Mouse (Mus musculus) thymus, postnatal 10 days (tissue): ENCODE measurements around the gene Ntn4.

ENCODE experiments used
- DNase-seq, 2 experiments: peaks; one replicate each; pipeline ENCODE4 v3.0.0; 2021; ENCODE audit warnings: low spot score in 2 of 2

Gene Ntn4

DNA sequence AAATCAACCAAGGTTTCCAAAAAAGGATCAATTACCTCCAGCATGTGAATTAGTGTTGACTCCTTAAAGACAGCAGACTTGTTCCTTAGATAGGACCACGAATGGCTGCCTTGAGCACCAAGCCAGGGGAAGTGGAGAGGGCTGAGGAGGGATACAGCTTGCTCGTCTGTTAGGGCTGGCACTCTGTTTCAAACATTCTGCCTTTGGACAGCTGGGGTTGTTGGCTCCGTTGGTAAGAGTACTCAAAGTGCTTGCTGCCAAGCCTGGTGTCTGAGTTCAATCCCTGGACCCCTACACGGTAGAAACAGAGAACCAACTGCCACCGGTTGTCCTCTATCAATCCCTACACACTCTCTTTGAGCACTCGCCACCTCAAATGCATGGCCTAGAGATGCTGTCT lies 90.0 kb downstream of the Ntn4 start:
- DNase-seq = no peak

GRCm38 (mm10) chr10:93731248-93731691 lies 90.8 kb downstream of the Ntn4 start:
- no peak for DNase-seq

GRCm38 (mm10) chr10:93736114-93736645 lies 95.7 kb downstream of the Ntn4 start:
- no peak for DNase-seq

GRCm38 (mm10) chr10:93737080-93737479 lies 96.6 kb downstream of the Ntn4 start:
- no peak for DNase-seq

- DNase-seq = no peak
These were observed 101.1 kb downstream of the Ntn4 start for GRCm38 (mm10) chr10:93741446-93742096.

GRCm38 (mm10) chr10:93742097-93742446 lies 101.6 kb downstream of the Ntn4 start:
- DNase-seq = no peak

DNA sequence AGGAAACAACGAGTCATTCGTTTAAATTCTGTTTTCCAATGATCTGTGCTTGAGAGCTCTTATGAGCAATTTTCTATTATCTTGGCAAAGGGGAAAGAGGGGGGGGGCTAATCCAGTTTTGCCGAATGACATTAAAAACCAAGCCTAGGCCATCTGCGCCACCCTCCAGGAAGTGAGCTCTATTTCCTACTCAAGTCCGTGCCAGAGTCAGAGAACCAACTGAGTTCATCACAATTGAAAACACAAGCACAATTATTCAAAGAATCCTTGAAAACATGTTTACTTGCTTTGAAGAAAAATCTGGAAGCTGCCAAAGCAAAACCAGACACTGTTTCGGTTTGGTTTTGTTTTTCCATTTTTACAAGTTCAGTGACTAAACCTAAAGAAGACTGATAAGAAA lies 102.1 kb downstream of the Ntn4 start:
- no peak for DNase-seq

DNA sequence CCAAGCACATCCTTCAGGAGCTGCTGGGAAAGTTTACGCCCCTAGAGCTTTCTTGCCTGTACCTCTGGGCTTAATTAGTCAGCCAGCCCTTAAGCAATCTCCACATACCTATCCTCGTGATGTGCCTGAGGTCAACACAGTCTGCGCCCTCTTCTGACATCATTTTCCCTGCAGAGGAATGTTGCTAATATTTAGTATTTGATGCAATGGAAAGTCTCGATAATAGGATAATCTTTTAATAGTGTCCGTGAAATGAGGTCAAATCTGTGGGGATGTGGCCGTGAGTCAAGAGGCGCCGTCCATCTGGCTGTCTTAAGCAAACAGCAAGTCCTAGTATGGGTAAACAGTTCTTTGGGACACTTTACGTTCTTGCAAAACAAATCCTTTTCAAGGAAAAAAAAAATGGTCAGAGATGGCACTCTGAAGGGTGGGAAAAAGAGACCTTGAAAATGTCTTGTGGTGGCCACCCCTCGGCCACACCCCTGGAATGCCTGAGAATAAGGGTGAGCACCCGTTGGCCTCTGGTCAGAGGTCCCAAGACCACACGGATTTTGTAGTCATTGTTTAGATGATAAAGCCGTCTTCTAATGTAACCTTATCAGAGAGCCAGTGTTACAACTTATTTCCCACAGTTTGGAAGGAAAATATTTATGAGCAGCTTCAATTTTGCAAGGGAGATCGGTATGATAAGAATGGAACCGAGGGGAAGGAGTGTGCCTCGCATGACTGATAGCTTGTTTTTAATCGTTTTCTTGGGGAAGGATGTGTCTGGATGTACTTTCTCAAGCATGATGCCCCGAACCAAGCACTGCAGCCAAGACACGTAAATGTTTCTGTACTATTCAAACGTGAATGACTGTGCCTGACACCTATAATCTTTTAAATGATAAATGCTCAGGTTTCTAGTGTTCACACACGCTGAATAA lies 109.0 kb downstream of the Ntn4 start:
- DNase-seq = no peak

- no peak for DNase-seq
These were observed 110.8 kb downstream of the Ntn4 start for GRCm38 (mm10) chr10:93751302-93751701.

DNA sequence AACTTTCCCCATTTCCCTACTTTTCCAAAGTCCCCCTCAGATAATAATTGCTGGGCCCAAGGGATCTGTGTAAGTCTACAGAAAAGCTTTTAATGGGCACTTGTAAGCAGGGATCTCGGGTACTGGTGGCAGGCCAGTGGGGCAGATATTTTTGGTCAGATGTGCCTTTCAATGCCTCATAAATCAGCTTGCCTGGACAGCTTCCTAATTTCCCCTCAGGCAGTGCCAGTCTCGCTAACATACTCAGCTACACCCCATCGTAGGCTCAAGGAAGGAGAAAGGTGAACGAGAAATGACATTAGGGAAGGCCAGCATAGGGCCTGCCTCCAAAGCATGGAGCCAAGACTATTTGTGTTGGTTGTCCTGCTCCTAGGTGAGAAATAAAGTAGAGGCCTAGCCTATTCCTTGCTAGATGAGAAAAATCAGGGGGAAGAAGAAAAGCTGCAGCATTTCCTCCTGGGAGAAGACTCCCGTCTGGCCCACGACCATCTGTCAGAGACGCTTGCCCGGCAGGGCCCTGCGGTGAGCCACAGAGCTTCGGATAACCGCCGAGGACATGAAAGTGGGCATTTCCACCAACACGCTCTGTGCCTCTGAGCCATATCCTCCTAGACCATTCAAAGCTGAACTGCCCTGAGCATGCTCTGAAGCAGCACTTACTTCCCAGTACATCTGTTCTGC lies 113.4 kb downstream of the Ntn4 start:
- no peak for DNase-seq

DNA sequence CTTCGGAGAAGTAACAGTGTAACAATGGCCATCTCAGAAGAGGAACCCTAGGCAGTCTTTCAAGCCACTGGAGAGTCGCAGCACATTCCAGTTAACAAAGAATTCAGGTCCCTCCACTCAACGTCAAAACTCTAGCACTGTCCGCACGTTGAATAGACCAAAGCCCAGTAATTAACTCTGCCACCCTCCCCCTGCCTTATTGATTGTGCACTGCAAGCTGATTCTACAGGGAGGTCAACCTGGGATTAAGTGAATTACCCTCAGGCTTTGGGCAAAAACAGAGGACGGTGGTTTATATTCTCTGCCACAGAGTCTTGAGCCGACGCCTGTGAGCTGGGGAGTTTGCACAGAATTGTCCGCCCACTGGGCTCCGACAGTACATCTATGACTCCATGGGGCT lies 115.7 kb downstream of the Ntn4 start:
- DNase-seq = no peak

GRCm38 (mm10) chr10:93759644-93760043 lies 119.2 kb downstream of the Ntn4 start:
- DNase-seq = no peak

- no peak for DNase-seq
These were observed 119.9 kb downstream of the Ntn4 start for GRCm38 (mm10) chr10:93760429-93760828.

GRCm38 (mm10) chr10:93763074-93763473 lies 122.6 kb downstream of the Ntn4 start:
- DNase-seq = peak; percentile 16 to 53

DNA sequence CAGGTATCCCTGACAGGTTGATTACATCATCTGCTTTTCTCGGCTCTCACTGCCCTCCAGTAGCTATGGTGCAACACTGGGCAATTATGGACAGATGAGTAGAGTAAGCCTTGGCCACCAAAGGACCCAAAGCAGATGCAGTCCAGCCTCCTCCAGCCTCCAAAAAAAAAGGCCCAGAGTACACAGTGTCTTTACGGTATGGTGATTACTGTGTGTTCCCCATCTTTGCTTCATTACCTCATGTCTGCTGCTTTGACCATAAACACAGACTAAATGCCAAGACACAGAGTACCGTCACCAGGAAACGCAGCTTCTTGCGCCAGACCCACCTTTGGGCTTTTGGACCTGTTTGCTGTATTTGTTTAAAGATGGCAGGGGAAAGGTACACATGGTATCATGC lies 125.7 kb downstream of the Ntn4 start:
- no peak for DNase-seq

DNA sequence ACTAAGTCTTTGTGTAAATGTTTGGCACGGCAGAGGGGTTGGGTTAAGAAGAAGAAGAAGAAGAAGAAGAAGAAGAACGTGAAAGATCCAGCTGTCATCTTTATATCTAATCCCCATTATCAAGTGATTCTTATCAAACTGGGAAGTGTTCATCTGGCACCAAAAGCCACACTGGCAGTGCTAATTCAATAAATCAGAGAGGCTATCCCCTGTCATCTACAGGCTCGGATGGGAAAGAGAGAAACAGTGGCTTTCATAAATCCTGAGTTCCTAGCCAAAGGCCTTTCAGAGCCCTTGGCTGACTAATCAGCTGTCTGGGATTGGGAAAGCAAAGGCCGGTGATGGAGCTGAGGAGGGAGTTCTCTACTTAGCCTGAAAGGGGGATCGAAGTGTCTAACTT lies 126.8 kb downstream of the Ntn4 start:
- no peak for DNase-seq

- DNase-seq = no peak
These were observed 127.7 kb downstream of the Ntn4 start for GRCm38 (mm10) chr10:93768222-93768621.

DNA sequence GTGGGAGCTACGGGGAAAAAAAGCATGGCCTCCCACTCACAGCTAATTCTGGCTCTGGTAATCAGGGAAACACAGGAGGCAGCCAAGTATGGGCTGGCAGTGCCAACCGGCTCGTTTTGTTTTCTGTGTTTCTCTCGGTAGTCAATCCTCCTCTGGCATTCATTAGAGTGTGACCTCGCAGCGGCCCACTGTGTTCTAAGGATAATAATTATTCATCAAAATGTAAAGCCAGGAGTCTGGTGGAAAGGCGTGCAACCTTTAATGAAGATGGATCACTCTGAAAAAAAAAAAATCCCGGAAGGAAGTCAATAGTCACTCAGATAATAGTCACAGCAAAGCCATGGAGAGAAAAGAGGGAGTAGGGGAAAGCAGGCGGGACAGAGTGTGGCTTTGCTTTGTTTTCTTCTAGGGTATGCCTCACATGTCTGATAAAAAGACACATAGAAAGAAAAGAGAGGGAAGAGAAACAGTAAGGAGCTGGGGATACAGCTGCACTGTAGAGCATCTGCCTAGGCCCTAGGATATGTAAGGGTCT lies 131.5 kb downstream of the Ntn4 start:
- no peak for DNase-seq

DNA sequence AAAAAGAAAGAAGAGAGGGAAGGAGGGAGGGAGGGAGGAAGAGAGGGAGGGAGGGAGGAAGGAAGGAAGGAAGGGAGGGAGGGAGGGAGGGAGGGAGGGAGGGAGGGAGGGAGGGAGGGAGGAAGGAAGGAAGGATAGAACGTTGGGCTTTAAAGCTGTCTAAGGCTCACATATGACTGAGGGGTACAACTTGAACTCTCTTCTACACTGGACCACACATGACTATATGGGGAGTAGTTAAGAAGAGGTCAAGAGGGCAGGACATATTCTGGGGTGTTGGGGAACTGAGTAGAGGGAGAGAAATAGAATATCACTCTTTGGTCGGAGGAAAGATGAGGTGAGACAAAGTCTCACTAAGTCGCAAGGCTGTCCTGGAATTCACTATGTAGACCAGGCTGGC lies 132.0 kb downstream of the Ntn4 start:
- no peak for DNase-seq

DNA sequence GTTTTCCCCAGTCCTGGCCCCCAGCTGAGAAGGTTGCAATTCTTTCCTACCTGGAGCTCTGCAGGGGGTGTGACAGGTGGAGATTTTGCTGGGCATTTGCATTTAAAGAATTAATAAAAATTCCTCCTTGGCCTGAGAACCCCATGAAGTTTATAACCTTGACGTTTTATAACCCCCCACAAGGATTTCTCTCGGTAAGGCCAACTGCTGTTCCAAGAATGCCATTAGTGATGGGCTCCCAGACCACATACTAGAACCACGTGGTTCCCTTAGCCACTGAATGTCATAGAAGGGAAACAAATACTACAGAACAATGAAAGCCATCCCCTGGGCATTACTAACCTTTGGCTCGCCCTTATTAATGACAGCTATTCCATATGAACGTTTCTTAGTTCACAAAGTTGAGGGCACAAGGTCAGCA lies 136.3 kb downstream of the Ntn4 start:
- no peak for DNase-seq

GRCm38 (mm10) chr10:93777372-93777771 lies 136.9 kb downstream of the Ntn4 start:
- peak in 1 of 2 experiments; percentile 26 for DNase-seq
